Mouse (Mus musculus) embryonic fibroblast, embryonic 13.5 days (primary cell): ENCODE measurements around the gene Smoc1. TPM values are rescaled to one million over a fixed set of nuclear protein-coding genes. Genes with fewer than 3 reads are reported as not detected.

ENCODE experiments used
- H3K27ac ChIP-seq: 2 replicates; pipeline ENCODE4 v1.5.1; 2012; ENCODE audit warnings: low read length, control low read depth, inconsistent platforms; ENCODE audit not compliant: insufficient read depth
- H3K4me1 ChIP-seq: 2 replicates; pipeline ENCODE4 v1.6.1; 2011; ENCODE audit warnings: low read length; ENCODE audit not compliant: control insufficient read depth, insufficient read depth
- H3K4me3 ChIP-seq: 2 replicates; pipeline ENCODE4 v1.5.1; 2011; ENCODE audit warnings: mild to moderate bottlenecking, control low read depth, low read length; ENCODE audit not compliant: insufficient read depth
- CTCF ChIP-seq: IDR thresholded peaks from 2 replicates; pipeline ENCODE4 v1.5.1; 2011; ENCODE audit warnings: mild to moderate bottlenecking, control low read depth, low read length, moderate library complexity, borderline replicate concordance; ENCODE audit not compliant: insufficient read depth
- POLR2A ChIP-seq: IDR thresholded peaks from 2 replicates; pipeline ENCODE4 v1.6.1; 2011; ENCODE audit warnings: low read depth, mild to moderate bottlenecking, control low read depth, low read length, moderate library complexity
- polyA plus RNA-seq: library from polyadenylated mRNA; stranded (reverse); fragments of >200 nt; gene quantifications from 2 replicates; pipeline ENCODE4 v1.2.4, GENCODE M21; 2011; ENCODE audit warnings: low read depth; ENCODE audit not compliant: missing spikeins, insufficient read length

Smoc1 gene
- polyA plus RNA-seq, 1 experiment = 18.0 TPM

GRCm38 (mm10) chr12:81173893-81174292, 147.3 kb downstream of the Smoc1 start:
- TF ChIP-seq POLR2A = no peak
- no peak for TF ChIP-seq CTCF
- H3K4me3 ChIP-seq = no peak overlapping the region
- H3K4me1 ChIP-seq = no peaks in the 10 kb centered on the region
- no peak overlapping the region for H3K27ac ChIP-seq

GRCm38 (mm10) chr12:81175252-81175651, 148.6 kb downstream of the Smoc1 start:
- H3K4me1 ChIP-seq = no peaks in the 10 kb centered on the region
- TF ChIP-seq CTCF (no peak), POLR2A (no peak)
- no peak overlapping the region for H3K4me3 ChIP-seq
- no peak overlapping the region for H3K27ac ChIP-seq

GRCm38 (mm10) chr12:81182073-81182472, 155.5 kb downstream of the Smoc1 start:
- Histone ChIP-seq H3K4me1 (no peaks in the 10 kb centered on the region), H3K27ac (no peak overlapping the region), H3K4me3 (no peak overlapping the region)
- TF ChIP-seq CTCF = peak; percentile 73; the same call in 1 of the 2 replicates
- TF ChIP-seq POLR2A = no peak

- H3K4me1 ChIP-seq = no peaks in the 10 kb centered on the region
- no peak overlapping the region for H3K4me3 ChIP-seq
- no peak overlapping the region for H3K27ac ChIP-seq
- TF ChIP-seq CTCF = no peak
- no peak for TF ChIP-seq POLR2A
These were observed 158.4 kb downstream of the Smoc1 start for GRCm38 (mm10) chr12:81184967-81185366.

- H3K27ac ChIP-seq = no peak overlapping the region
- no peak overlapping the region for H3K4me3 ChIP-seq
- H3K4me1 ChIP-seq = no peaks in the 10 kb centered on the region
- no peak for TF ChIP-seq CTCF
- no peak for TF ChIP-seq POLR2A
These were observed 159.5 kb downstream of the Smoc1 start for GRCm38 (mm10) chr12:81186081-81186480.

- H3K4me3 ChIP-seq = no peak overlapping the region
- TF ChIP-seq POLR2A (no peak), CTCF (no peak)
- H3K4me1 ChIP-seq = no peaks in the 10 kb centered on the region
- H3K27ac ChIP-seq = no peak overlapping the region
These were observed 160.1 kb downstream of the Smoc1 start for GRCm38 (mm10) chr12:81186668-81187067.

- Histone ChIP-seq H3K4me1 (no peaks in the 10 kb centered on the region), H3K4me3 (no peak overlapping the region), H3K27ac (no peak overlapping the region)
- TF ChIP-seq POLR2A (no peak), CTCF (no peak)
These were observed 161.8 kb downstream of the Smoc1 start for GRCm38 (mm10) chr12:81188423-81188822.

- H3K4me1 ChIP-seq = no peaks in the 10 kb centered on the region
- no peak overlapping the region for H3K27ac ChIP-seq
- TF ChIP-seq POLR2A (no peak), CTCF (no peak)
- no peak overlapping the region for H3K4me3 ChIP-seq
These were observed 162.4 kb downstream of the Smoc1 start for GRCm38 (mm10) chr12:81188996-81189395.

GRCm38 (mm10) chr12:81189636-81190035, 163.0 kb downstream of the Smoc1 start:
- H3K4me3 ChIP-seq = no peak overlapping the region
- no peak overlapping the region for H3K27ac ChIP-seq
- H3K4me1 ChIP-seq = no peaks in the 10 kb centered on the region
- no peak for TF ChIP-seq POLR2A
- TF ChIP-seq CTCF = no peak

- no peak for TF ChIP-seq CTCF
- TF ChIP-seq POLR2A = no peak
- Histone ChIP-seq H3K4me3 (no peak overlapping the region), H3K4me1 (no peaks in the 10 kb centered on the region), H3K27ac (no peak overlapping the region)
These were observed 167.4 kb downstream of the Smoc1 start for GRCm38 (mm10) chr12:81193968-81194367.
